Mouse (Mus musculus): ENCODE data around the gene Krtcap2.

DNA sequence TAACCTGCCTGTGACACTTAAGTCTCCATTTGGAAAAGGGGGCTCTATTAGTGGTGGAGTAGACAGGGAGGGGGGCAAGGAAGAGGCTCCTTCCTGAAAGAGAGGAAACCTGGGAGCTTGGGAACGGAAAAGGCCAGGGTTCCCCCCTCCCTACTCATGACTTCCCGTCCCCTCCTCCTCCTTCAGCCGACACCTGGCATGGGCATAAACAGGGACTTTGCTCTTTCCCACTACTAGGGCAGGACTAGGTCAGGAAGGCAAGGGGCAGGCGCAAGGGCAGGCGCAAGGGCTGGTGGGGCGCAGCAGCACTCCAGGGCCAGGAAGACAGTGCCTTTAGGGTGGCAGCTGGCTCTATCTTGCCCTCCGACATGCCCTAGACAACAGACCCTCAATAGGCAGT is 32.3 kb downstream of the Krtcap2 start:
- TF ChIP-seq CTCF (IDR thresholded peaks at IDR 0.05; ENCODE audit: low read depth): no peak
- TF ChIP-seq EP300 (IDR thresholded peaks at IDR 0.05; ENCODE audit: low read depth): peak; percentile 94
